Mouse (Mus musculus) Patski (cell line): ENCODE measurements around the gene Slc30a5. TPM values are rescaled to one million over a fixed set of nuclear protein-coding genes. Genes with fewer than 3 reads are reported as not detected.

Experiments used
- ATAC-seq: fragments of 100-300 bp; one replicate; pipeline ENCODE4 v1.8.0; 2021
- CTCF ChIA-PET: fragments of 350-600 bp; sonication (Branson Sonifier 250); formaldehyde crosslinking; loops from one replicate; lab custom pipeline; 2022; ENCODE audit warnings: inconsistent platforms; lab: Charles Lee
- POLR2A ChIA-PET: fragments of 350-600 bp; sonication (Branson Sonifier 250); formaldehyde crosslinking; loops from one replicate; lab custom pipeline; 2022; ENCODE audit warnings: antibody characterized with exemption, inconsistent platforms; lab: Charles Lee
- DNase-seq: peaks from one replicate; pipeline ENCODE4 v3.0.0-alpha.2; 2011; ENCODE audit warnings: low read depth, low spot score
- H3K27me3 ChIP-seq: fragments of 371-371 bp; one replicate; pipeline ENCODE4 v1.5.1; 2021
- CTCF ChIP-seq: fragments of 100-300 bp; IDR thresholded peaks from one replicate; pipeline ENCODE4 v1.5.1; 2021
- in situ Hi-C: fragments of 300-500 bp; cut with MboI; formaldehyde crosslinking; loops from 3 replicates; pipeline ENCODE4 v1.11.1; 2018; ENCODE audit warnings: low pct_unique_long_range_greater_than_20kb, mixed read lengths
- polyA plus RNA-seq: library from polyadenylated mRNA; unstranded; gene quantifications from one replicate; pipeline ENCODE4 v1.2.3, GENCODE M21; 2021

Slc30a5 gene
- 65.4 TPM for polyA plus RNA-seq

GRCm38 (mm10) chr13:100832741-100833639, at the start of gene Slc30a5:
Gene Slc30a5, minus strand, starts transcription at chr13:100833427.
- ChIA-PET POLR2A (interaction anchor here (0.5 to 0.6 kb wide), 2 partner anchors 11 to 19 kb away, joined by 3 to 4 read pairs; no protein-coding TSS in a partner anchor), CTCF (interaction anchor here (1.2 to 2.4 kb wide), 6 partner anchors 10 to 107 kb away, joined by 3 to 12 read pairs (median 6); no protein-coding TSS in a partner anchor)
- H3K27me3 ChIP-seq: no peaks in the 10 kb centered on the region
- in situ Hi-C loops: no loop called here
- ATAC-seq (peak; percentile 93), DNase-seq (peak; percentile 90)
- TF ChIP-seq CTCF: peak; percentile 90

DNA sequence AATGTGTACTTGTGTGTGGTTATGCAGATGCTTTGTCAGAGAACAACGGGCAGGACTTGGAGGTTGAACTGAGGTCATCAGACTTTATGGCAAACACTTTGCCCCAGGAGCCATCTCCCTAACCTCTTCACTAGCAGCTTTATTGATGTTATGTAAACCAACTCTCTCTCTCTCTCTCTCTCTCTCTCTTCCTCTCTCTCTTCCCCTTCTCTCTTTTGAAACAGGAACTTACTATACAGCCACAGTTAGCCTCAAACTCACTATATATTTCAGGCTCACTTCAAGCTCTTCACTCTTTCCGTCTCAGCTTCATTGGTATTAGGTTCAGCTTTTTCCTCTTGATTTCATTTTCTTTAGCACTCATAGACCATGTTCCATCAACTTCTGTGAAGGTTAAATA, 48.7 kb upstream of the Slc30a5 start:
- TF ChIP-seq CTCF: no peak
- ChIA-PET POLR2A (no interaction called here), CTCF (no interaction called here)
- DNase-seq (no peak), ATAC-seq (no peak)
- in situ Hi-C loops: no loop called here
- peaks cover 10% of the 10 kb centered on the region for H3K27me3 ChIP-seq

DNA sequence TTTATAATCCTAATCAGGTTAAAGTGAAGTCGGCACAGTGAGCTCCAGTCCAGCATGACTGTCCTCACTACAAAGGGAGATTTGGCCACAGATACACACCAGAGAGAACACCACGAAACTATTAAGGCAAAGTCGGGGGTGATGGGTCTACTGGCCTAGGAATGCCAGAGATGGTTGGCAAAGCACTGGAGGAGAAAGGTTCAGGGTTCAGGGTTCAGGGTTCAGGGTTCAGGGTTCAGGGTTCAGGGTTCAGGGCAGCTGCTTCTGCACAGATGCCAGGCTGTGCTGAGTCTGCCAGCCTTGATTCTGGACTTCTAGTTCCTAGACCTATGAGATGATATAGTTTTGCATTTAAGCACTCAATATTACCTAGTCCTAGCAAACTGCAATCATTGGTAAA, 46.6 kb upstream of the Slc30a5 start:
- H3K27me3 ChIP-seq: peaks cover 10% of the 10 kb centered on the region
- ATAC-seq: no peak
- CTCF ChIA-PET: interaction anchor here (1.7 kb wide), 1 partner anchor 13 kb away, joined by 3 read pairs; no protein-coding TSS in a partner anchor
- no peak for TF ChIP-seq CTCF
- in situ Hi-C loops: no loop called here
- POLR2A ChIA-PET: interaction anchor here (1.0 kb wide), 1 partner anchor 819 kb away, joined by 3 read pairs; no protein-coding TSS in a partner anchor
- no peak for DNase-seq

DNA sequence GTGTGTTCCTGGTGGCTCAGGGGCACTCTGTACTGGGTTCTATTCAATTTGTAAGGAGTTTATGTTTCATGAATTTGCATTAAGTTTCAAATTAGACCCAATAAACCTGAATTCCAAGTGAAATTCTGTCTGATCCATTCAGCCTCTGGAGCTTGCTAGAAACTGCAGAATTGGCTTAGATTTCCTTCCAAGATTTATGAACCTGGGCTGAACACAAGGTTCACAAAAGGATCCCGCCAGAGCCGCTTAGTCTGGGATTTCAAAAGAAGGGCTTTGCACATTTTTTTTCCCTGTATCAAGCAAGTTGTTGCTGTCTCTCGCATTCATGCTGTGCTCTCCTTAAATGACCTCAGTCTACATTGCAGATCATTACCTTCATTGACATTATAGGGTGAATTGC, 46.1 kb upstream of the Slc30a5 start:
- ChIA-PET POLR2A (interaction anchor here (1.0 kb wide), 1 partner anchor 819 kb away, joined by 3 read pairs; no protein-coding TSS in a partner anchor), CTCF (interaction anchor here (1.0 kb wide), 1 partner anchor 25 kb away, joined by 3 read pairs; no protein-coding TSS in a partner anchor)
- in situ Hi-C loops: no loop called here
- ATAC-seq (no peak), DNase-seq (no peak)
- TF ChIP-seq CTCF: no peak
- peaks cover 5% of the 10 kb centered on the region for H3K27me3 ChIP-seq

DNA sequence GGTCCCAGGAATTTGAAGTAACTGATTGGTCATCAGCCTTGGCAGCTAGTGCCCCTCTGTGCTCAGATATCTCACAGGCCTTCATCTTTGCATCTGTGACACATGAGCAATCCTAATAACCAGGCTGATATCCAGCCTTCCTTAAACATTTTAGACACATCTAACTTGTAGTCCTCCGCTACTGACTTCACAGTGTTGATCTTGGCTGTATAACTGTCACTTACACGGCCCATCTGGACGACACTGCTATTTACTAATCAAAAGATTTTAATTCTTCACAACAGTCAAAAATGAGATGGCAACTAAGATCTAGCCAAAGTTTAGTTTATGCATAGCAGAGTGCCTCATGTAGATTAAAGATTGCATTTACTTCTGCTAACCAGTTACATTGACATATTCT, 45.0 kb upstream of the Slc30a5 start:
- H3K27me3 ChIP-seq: peaks cover 3% of the 10 kb centered on the region
- no peak for TF ChIP-seq CTCF
- ATAC-seq (no peak), DNase-seq (no peak)
- ChIA-PET POLR2A (no interaction called here), CTCF (interaction anchor here (1.0 kb wide), 1 partner anchor 24 kb away, joined by 3 read pairs; no protein-coding TSS in a partner anchor)
- in situ Hi-C loops: no loop called here

DNA sequence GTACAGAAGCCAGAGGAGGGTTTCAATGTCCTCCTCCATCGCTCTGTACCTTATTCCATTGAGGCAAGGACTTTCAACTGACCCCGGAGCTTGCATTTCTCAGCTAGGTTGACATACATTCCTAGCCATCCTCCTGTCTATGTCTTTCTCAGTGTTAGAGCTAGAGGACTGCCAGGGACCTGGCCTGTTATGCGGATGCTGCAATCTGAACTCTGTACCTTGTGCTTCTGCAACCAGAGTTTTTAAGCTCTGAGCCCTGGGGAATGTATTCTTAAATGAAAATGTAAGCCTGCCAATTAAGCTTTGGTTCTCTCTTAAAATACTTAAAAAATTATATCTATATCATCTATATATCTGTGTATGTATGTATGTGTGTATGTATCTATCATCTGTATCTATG, 44.5 kb upstream of the Slc30a5 start:
- POLR2A ChIA-PET: no interaction called here
- CTCF ChIA-PET: no interaction called here
- in situ Hi-C loops: no loop called here

DNA sequence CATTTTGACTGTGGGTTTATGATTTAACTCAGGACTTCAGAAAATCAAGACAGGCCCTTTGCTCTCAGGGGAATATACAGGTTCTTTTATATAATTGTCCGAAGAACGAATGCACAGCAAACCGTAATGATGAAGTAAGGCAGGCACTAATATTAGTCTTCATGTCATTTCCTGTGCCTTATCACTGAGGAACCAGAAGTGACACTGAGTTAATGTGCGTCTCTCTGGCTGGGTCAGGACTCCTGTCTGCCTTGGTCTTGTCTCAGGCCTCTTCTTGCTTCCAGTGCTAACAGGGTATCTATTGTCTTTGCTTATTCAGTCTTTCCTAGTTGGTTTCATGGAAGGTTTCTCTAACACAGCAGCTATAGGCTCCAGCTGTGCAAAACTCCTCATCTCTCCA, 41.9 kb upstream of the Slc30a5 start:
- CTCF ChIA-PET: no interaction called here
- H3K27me3 ChIP-seq: peaks cover 3% of the 10 kb centered on the region
- POLR2A ChIA-PET: no interaction called here
- DNase-seq: no peak
- in situ Hi-C loops: no loop called here
- no peak for TF ChIP-seq CTCF
- ATAC-seq: no peak

More for the DNA sequence above, 44.5 kb upstream of the Slc30a5 start:
- ATAC-seq (no peak), DNase-seq (no peak)
- H3K27me3 ChIP-seq: peaks cover 3% of the 10 kb centered on the region
- no peak for TF ChIP-seq CTCF

GRCm38 (mm10) chr13:100874588-100874987, 41.4 kb upstream of the Slc30a5 start:
- H3K27me3 ChIP-seq: peaks cover 3% of the 10 kb centered on the region
- no peak for ATAC-seq
- ChIA-PET CTCF (no interaction called here), POLR2A (no interaction called here)
- in situ Hi-C loops: no loop called here
- TF ChIP-seq CTCF: no peak
- no peak for DNase-seq

- DNase-seq (no peak), ATAC-seq (no peak)
- in situ Hi-C loops: no loop called here
- peaks cover 3% of the 10 kb centered on the region for H3K27me3 ChIP-seq
- CTCF ChIA-PET: no interaction called here
- POLR2A ChIA-PET: no interaction called here
- no peak for TF ChIP-seq CTCF
Observed at GRCm38 (mm10) chr13:100873530-100873929, 40.3 kb upstream of the Slc30a5 start.

- DNase-seq: no peak
- TF ChIP-seq CTCF: no peak
- no peak for ATAC-seq
- in situ Hi-C loops: no loop called here
- POLR2A ChIA-PET: no interaction called here
- H3K27me3 ChIP-seq: no peaks in the 10 kb centered on the region
- CTCF ChIA-PET: no interaction called here
Observed at GRCm38 (mm10) chr13:100871445-100872171, 38.4 kb upstream of the Slc30a5 start.
